Mouse (Mus musculus) thymus, adult 18-20 months (tissue): Measurements from ENCODE around the gene Kcnn3.

Source experiments
- DNase-seq, 2 experiments: peaks; one replicate each; pipeline ENCODE4 v3.0.0; 2022; ENCODE audit warnings: mixed read lengths in 2 of 2

The Kcnn3 gene

GRCm38 (mm10) chr3:89677617-89678016 is 157.7 kb downstream of the Kcnn3 start:
- DNase-seq: no peak

GRCm38 (mm10) chr3:89686031-89686430 is 166.1 kb downstream of the Kcnn3 start:
- DNase-seq: no peak

DNA sequence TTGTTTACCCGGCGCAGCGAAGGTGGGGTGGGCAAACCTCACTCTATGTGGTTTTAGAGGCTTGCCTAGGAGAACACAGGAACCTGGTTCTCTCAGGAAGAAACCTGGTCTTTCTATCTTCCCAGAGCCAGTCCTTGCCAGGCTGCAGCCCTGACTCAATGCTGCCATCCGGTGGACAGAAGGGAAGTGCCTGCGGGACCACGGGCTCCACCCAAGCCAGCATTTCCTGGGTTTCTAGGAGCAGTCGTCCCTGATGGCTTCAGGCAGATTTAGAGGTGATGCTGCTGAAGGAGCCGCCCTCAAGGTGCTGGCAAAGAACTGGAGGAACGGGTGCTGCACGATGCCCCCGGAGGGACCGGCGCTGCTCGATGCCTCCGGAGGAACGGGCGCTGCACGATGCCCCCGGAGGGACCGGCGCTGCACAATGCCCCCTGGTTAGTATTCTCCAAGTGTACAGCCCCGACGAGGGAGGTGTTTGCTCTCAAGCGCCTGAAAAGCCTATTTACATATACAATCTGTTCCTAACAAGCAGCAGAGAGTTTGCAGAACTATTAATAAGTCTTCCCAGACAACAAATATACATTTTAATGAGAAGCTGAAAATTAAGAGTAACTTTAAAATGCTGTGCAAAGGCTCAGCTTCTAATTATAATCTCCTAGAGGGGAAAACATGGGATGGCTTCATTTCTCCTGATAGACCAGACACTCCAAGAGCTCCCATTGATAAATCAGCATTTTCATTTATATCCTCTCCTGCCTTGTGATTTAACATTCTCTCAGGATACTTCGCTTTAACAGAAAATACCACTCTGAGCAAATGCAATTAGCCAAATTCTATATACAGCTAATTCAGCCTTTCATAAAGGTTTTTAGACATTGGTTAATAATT is 169.0 kb downstream of the Kcnn3 start:
- DNase-seq: peak; percentile 46

DNA sequence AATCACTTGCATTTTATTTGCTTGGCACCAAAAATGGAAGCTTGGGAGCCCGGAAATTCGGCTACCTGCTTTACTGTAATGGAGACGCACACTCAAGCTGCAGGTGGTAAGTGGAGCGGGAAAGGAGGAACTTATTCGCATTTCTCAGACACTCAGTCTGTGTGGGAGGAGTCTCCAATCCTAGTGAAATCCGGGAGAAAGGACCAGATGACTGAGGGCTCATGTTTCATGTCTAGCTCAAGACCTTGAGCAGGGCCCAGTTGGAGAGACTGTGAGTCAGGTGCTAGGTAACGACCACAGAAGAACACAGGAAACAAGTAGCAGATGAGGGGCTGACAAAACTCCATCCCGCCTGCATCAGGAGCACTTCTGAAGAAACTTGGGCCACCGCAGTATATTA is 171.8 kb downstream of the Kcnn3 start:
- no peak for DNase-seq

DNA sequence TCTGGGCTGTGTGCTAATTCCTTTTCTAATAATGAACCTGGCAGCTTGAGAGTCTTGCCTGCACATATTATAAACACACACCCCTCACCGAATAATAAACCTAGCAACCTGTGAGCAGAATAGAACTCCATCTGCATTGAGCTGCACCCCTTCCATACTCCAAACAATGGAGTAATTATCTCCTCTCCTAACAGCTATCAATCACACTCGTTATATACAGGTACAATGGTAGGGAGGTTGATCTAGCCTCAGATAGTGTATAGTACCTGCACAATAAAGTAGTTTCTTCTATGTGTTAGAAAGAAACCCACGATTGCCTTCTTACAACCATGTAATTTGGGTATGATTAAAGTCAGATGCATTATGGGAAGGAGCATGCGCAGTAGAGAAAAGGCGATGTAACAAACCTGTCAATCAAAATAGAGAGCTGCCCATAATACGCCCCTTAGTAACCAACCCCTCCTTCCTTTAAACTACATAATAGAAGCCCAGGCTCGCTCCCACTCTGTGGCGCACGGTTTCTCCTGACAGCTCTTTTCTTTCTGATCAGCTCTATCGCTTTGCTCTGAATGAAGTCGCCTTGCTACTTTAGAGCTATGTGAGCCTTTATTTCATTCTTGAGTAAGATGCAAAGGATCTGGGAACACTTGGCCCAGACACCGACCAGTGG is 176.3 kb downstream of the Kcnn3 start:
- DNase-seq: no peak

DNA sequence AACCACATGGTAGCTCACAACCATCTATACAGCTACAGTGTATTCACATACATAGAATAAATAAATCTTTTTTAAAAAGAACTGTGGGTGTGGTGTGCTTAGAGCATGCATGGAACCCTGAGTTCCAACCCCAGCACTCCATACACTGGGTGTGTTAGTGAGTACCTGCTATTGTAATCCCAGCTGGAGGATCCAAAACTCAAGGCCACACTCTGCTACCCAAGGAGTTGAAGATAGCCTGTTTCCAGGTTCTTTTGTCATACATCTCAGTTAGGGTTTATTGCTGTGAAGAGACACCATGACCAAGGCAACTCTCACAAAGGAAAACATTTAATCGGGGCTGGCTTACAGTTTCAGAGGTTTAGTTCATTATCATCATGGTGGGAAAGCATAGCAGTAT is 179.0 kb downstream of the Kcnn3 start:
- DNase-seq: no peak

DNA sequence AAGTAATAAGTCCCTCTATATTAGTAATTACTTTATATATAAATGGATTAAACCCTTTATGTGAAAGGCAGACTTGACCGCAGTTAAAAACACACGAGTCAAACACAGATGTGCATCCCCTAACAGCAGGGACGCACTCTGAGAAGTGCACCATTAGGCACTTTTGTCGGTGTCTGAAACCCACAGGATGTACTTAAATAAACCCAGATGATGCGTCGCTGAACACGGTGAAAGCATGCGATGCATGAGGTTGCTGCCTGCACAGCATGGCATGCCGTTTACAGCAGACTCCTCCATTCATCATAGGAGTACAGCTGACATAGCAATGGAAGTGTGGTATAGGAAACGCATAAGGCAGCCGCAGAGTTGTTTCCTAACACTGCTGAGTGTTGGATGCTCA is 180.5 kb downstream of the Kcnn3 start:
- no peak for DNase-seq

DNA sequence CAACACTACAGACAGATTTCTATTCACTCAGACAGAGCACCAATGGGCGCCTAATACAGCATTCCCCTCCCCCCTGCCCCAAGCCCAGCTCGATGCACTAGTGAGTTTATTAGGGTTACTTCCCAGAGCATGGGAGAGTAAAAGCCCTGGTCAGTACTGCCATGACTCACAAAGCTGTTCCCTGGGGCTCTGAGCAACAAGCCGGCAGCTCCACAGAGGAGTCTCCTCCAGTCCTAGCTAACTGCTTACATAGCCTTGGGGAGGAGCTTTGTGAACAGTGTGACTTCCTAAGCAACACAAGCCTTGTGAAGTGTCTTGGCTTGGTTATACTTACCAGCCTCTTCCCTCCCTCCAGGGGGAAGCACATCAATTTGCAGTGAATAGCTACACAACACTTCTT is 183.6 kb downstream of the Kcnn3 start:
- DNase-seq: no peak

DNA sequence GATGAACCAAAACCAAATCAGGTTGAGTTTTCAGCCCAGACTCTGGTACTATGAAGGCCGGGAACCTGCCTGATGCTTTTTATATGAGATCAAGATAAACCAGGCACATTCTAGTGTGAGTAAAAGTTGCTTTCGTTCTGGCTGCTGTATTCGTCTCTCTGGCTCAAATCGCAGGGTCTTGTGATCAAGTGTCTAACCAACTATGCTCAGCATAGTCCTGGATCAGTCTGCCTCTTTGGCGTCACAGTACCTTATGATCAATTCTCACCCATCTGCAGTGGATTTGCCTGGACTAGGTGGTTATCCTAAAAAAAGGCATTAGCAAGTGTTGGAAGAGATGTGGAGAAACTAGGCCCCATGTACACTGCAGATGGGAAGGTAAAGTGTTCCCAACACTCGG is 184.1 kb downstream of the Kcnn3 start:
- DNase-seq: no peak

- peak; percentile 27 to 34 for DNase-seq
Observed at GRCm38 (mm10) chr3:89714359-89715206, 194.6 kb downstream of the Kcnn3 start, which contains the start of gene Adar. Gene Adar, plus strand, starts transcription at chr3:89715022.

DNA sequence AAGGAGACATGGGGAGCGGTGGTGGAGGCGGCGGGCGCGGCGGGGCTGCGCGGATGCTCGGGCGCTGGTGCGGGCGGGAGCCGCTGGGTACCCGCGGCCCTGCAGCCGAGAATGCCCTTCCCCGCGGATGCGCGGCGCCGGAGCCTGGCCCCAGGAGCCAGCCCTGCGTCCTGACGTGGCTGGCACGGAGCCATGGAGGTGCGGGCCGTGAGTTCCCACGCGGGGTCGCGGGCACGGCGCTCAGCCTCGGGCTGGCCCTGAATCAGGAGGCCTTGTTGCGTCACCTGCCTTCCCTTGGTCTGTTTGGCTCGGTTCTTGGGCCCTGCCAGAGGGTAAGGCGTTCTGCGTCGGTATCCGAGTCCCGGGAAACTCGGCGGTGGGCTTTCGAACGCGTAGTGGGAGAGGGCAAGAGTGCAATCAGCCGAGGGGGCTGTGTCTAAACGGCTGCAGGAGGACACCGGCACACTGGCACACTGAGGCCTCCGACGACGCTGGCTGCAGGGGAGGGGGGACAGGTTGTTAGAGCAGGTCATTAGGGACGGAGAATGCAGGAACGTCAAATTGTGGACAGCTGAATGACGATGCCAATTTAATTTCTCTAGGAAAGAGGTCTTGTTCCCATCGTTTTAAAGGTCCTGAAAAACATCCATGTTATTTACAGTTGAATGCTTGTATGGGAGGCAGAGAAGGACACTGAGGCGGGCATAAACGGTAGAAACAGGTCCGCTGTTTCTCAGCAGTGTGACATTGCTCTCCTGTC is 195.4 kb downstream of the Kcnn3 start:
- peak; percentile 9 to 11 for DNase-seq

- no peak for DNase-seq
Observed at GRCm38 (mm10) chr3:89715967-89716256, 195.9 kb downstream of the Kcnn3 start.

- no peak for DNase-seq
Observed at GRCm38 (mm10) chr3:89722032-89722431, 202.1 kb downstream of the Kcnn3 start.

DNA sequence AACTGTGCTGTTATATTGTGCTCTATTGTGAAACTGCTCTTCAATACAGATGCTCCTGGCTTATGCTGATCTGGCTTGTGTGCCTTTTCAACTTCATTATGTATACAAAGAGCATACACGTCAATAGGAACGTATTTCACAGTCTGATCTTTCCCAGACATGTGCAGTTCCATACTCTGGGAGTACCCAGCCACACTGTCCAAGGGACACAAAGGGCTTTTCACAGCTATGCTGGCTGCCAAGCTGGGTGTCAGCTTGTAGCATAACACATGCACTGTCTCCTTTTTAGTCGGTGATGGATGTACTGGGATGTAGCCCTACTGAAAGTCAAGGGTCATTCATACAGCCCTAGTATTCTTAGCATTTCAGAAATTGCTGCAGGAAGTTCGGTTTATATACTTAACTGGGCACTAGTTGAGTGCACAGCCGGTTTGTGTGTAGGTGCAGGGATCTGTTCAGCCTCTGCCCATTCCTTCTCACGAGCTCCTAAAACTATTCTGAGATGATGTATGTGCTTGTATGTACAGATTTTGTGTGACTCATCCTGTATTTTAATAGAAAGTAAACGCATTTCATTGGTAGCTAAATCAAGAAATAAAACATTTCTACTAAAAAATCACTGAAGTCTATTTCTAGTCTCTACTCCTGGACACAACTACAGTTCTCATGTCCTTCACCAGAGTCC is 203.6 kb downstream of the Kcnn3 start:
- DNase-seq: no peak
